Mouse (Mus musculus) ZHBTc4 (cell line): ENCODE measurements around the gene Anxa5.
A peak's percentile ranks its signal among the peaks of the same experiment; 100 is the strongest.

Experiments used
- DNase-seq: peaks from one replicate; pipeline ENCODE4 v3.0.0-alpha.2; 2011; ENCODE audit warnings: low read depth, low spot score

Gene Anxa5

GRCm38 (mm10) chr3:36488899-36489589, 13.3 kb upstream of the Anxa5 start:
- no peak for DNase-seq

- DNase-seq, result no peak
Observed at GRCm38 (mm10) chr3:36488367-36488766, 12.7 kb upstream of the Anxa5 start.

- DNase-seq, result no peak
Observed at GRCm38 (mm10) chr3:36486881-36487280, 11.2 kb upstream of the Anxa5 start.

GRCm38 (mm10) chr3:36486176-36486575, 10.5 kb upstream of the Anxa5 start:
- DNase-seq, result no peak

GRCm38 (mm10) chr3:36484292-36484691, 8.6 kb upstream of the Anxa5 start:
- DNase-seq, result no peak

- DNase-seq, result no peak
Observed at GRCm38 (mm10) chr3:36482940-36483339, 7.2 kb upstream of the Anxa5 start.

GRCm38 (mm10) chr3:36481776-36482193, 6.1 kb upstream of the Anxa5 start:
- no peak for DNase-seq

- DNase-seq, result no peak
Observed at GRCm38 (mm10) chr3:36480486-36480885, 4.8 kb upstream of the Anxa5 start.

- no peak for DNase-seq
Observed at GRCm38 (mm10) chr3:36478776-36479175, 3.1 kb upstream of the Anxa5 start.

- DNase-seq, result no peak
Observed at GRCm38 (mm10) chr3:36476261-36477155, 814 bp upstream of the Anxa5 start.

- peak; percentile 14 for DNase-seq
Observed at GRCm38 (mm10) chr3:36474938-36475483, 683 bp downstream of the Anxa5 start.

- DNase-seq, result no peak
Observed at GRCm38 (mm10) chr3:36474421-36474820, 1.3 kb downstream of the Anxa5 start.

- no peak for DNase-seq
Observed at GRCm38 (mm10) chr3:36473222-36473621, 2.5 kb downstream of the Anxa5 start.

- DNase-seq, result no peak
Observed at GRCm38 (mm10) chr3:36471856-36472255, 3.8 kb downstream of the Anxa5 start.

GRCm38 (mm10) chr3:36468871-36469270, 6.8 kb downstream of the Anxa5 start:
- no peak for DNase-seq

- DNase-seq, result no peak
Observed at GRCm38 (mm10) chr3:36467632-36468031, 8.1 kb downstream of the Anxa5 start.

- peak; percentile 51 for DNase-seq
Observed at GRCm38 (mm10) chr3:36465538-36465937, 10.2 kb downstream of the Anxa5 start.

- no peak for DNase-seq
Observed at GRCm38 (mm10) chr3:36462348-36462747, 13.3 kb downstream of the Anxa5 start.

GRCm38 (mm10) chr3:36461819-36462218, 13.9 kb downstream of the Anxa5 start:
- DNase-seq, result no peak

- no peak for DNase-seq
Observed at GRCm38 (mm10) chr3:36460717-36461116, 15.0 kb downstream of the Anxa5 start.

GRCm38 (mm10) chr3:36455566-36455965, 20.1 kb downstream of the Anxa5 start:
- no peak for DNase-seq

- DNase-seq, result no peak
Observed at GRCm38 (mm10) chr3:36455124-36455523, 20.6 kb downstream of the Anxa5 start.

GRCm38 (mm10) chr3:36452502-36452901, 23.2 kb downstream of the Anxa5 start:
- no peak for DNase-seq
